Mouse (Mus musculus) forebrain, embryonic 13.5 days (tissue): Measurements from ENCODE around the gene Engase. TPM values are rescaled to one million over a fixed set of nuclear protein-coding genes. Genes with fewer than 3 reads are reported as not detected.

Experiments used
- ATAC-seq: fragments of 200-750 bp; cut with Nextera tagmentation; 2 replicates; pipeline ENCODE4 v1.8.0; 2017
- H3K27ac ChIP-seq: fragments of 300-500 bp; sonication (generic); 2 replicates; pipeline ENCODE4 v1.5.1; 2015; ENCODE audit warnings: inconsistent platforms, mild to moderate bottlenecking, moderate library complexity
- H3K27me3 ChIP-seq: fragments of 300-500 bp; sonication (generic); 2 replicates; pipeline ENCODE4 v1.6.1; 2015; ENCODE audit warnings: mild to moderate bottlenecking, inconsistent platforms
- H3K36me3 ChIP-seq: fragments of 300-500 bp; sonication (generic); 2 replicates; pipeline ENCODE4 v1.6.1; 2015; ENCODE audit warnings: mild to moderate bottlenecking, inconsistent platforms; ENCODE audit not compliant: poor library complexity, severe bottlenecking
- H3K4me1 ChIP-seq: fragments of 300-500 bp; sonication (generic); 2 replicates; pipeline ENCODE4 v1.6.1; 2015; ENCODE audit warnings: inconsistent platforms
- H3K4me2 ChIP-seq: fragments of 300-500 bp; sonication (generic); 2 replicates; pipeline ENCODE4 v1.6.1; 2015; ENCODE audit warnings: inconsistent platforms, mild to moderate bottlenecking, moderate library complexity
- H3K4me3 ChIP-seq: fragments of 300-500 bp; sonication (generic); 2 replicates; pipeline ENCODE4 v1.5.1; 2015; ENCODE audit warnings: mild to moderate bottlenecking, inconsistent platforms
- H3K9ac ChIP-seq: fragments of 300-500 bp; sonication (generic); 2 replicates; pipeline ENCODE4 v1.6.1; 2015; ENCODE audit warnings: mild to moderate bottlenecking, inconsistent platforms
- H3K9me3 ChIP-seq: fragments of 300-500 bp; sonication (generic); replicated peaks from 2 replicates; pipeline ENCODE4 v1.6.1; 2016; ENCODE audit warnings: inconsistent platforms
- WGBS: fragments of 180-500 bp; shearing (Covaris S2); methylation state at CpG from one replicate; pipeline ENCODE4 v1.1.7; 2015; 5-methylcytosine and 5-hydroxymethylcytosine counted together
- polyA plus RNA-seq: library from polyadenylated mRNA; unstranded; fragments of >200 nt; fragmentation: Nextera tagmentation; extraction: Ambion mirVana; gene quantifications from 2 replicates; pipeline ENCODE4 v1.2.1, GENCODE M21; 2015

The Engase gene
- polyA plus RNA-seq, 1 experiment from 2014 or later, result 5.6 TPM

DNA sequence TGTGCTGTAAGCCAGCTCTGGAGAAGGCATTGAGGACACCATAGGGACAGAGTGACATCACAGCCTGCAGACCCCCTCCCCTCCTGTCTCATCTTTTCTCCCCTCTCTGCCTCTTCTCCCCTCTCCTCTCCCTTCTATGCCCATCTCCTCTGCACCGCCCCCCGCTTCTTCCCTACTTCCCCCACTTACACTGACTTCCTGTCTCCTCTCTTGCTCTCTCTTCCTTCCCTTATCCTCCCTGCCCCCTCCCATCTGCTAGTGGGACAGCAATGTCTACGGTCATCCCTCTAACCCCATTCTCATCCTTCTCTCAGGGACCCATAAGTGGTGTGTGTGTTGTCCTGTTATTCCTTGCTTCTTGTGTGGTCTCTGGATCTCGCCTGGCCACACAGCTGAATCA lies 17.1 kb upstream of the Engase start:
- Histone ChIP-seq H3K9me3 (0 out of 2 replicates have a peak, but pooled peaks cover 2% of the 10 kb centered on the region), H3K27me3 (no peaks in the 10 kb centered on the region), H3K4me3 (no peak overlapping the region), H3K9ac (no peak overlapping the region), H3K27ac (no peak overlapping the region), H3K4me2 (no peak overlapping the region), H3K36me3 (no peaks in the 10 kb centered on the region), H3K4me1 (no peaks in the 10 kb centered on the region)
- WGBS, result 79% methylated on average over 4 of the region's 4 CpGs
- no peak for ATAC-seq

DNA sequence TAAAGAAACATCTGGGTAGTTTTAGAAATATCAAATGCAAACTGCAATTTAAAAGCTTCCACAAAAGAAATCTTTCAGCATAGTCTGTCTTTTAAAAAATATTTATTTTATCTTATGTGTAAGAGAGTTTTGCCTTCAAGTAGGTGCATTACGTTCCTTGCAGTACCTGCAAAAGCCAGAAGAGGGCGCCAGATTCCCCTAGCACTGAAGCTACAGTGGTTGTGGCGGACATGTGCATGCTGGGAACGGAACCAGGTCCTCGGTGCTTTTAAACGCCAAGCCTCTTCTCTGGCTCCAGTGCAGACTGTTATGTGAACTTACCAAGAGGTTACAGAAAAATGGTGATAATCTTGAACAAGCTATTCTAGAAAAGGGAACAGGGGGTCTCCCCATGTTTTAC lies 16.3 kb upstream of the Engase start:
- 0 out of 2 replicates have a peak, but pooled peaks cover 2% of the 10 kb centered on the region for H3K9me3 ChIP-seq
- no peaks in the 10 kb centered on the region for H3K36me3 ChIP-seq
- no peak overlapping the region for H3K9ac ChIP-seq
- no peak overlapping the region for H3K27ac ChIP-seq
- H3K4me2 ChIP-seq, result no peak overlapping the region
- no peak overlapping the region for H3K4me3 ChIP-seq
- H3K27me3 ChIP-seq, result no peaks in the 10 kb centered on the region
- WGBS, result 50% methylated on average over 6 of the region's 6 CpGs
- H3K4me1 ChIP-seq, result no peaks in the 10 kb centered on the region
- no peak for ATAC-seq

DNA sequence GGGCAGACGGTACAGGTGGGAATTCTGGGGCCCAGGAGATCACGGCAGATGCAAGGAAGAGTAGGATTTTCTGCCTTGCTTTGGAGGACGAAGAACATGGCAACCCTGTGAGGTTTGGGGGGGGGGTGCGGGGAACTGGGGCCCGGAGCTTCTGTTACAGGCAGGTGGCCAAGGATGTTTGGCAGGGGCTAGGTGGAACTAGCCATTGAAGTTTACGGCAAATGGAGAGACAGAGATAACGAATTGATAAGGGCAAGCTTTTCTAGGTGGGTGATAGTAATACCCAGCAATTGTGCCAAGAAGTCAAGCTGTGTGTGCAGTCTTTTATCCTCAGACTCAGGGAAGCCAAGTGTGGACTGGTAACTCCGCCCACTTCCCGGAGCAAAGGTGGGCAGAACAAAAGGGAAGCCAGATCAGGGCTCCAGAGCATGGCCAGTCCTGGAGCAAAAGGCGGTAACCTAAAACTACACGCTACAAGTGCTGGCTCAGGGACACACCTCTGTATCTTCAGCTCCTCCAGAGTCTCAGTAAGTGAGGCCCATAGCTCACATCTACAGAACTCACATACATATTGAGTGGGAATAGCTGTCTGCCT lies 9.1 kb upstream of the Engase start:
- H3K27me3 ChIP-seq, result no peaks in the 10 kb centered on the region
- H3K4me2 ChIP-seq, result no peak overlapping the region
- H3K9me3 ChIP-seq, result no peaks in the 10 kb centered on the region
- no peak overlapping the region for H3K27ac ChIP-seq
- no peak for ATAC-seq
- no peak overlapping the region for H3K9ac ChIP-seq
- no peak overlapping the region for H3K4me3 ChIP-seq
- 47% methylated on average over 11 of the region's 11 CpGs for WGBS
- peaks cover 6% of the 10 kb centered on the region for H3K4me1 ChIP-seq
- no peaks in the 10 kb centered on the region for H3K36me3 ChIP-seq

DNA sequence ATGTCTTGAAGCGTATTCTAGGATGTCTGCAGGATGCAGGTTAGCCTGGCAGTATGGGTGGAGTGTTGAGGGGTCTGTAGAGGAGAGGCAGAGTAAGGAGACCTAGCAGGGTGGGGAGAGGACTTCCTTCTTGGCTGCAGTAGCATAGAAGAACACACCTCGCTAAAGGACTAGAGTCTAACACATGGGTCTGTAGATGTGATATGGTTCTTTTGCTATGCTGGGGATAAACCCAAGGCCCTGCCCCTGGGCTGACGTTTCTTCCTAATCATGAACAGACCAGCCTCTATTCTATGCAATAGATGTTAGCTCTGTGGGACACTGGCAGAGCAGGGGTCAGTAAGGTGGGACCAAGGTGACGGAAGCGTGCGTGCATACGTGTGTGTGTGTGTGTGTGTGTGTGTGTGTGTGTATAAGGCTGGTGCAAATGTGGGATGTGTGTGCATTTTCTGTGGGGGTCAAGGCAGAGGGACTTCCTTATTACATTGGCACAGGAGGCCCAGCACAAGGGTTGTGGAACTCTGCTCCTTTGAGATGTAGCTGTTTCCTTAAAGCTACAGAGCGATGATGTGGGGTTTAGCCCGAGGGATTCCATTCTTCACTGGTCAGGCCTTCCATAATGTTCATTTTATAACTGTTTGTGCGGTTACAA lies 7.0 kb upstream of the Engase start:
- no peak overlapping the region for H3K4me2 ChIP-seq
- no peak for ATAC-seq
- H3K36me3 ChIP-seq, result no peaks in the 10 kb centered on the region
- 83% methylated on average over 10 of the region's 10 CpGs for WGBS
- H3K9ac ChIP-seq, result no peak overlapping the region
- no peaks in the 10 kb centered on the region for H3K27me3 ChIP-seq
- H3K4me3 ChIP-seq, result no peak overlapping the region
- H3K27ac ChIP-seq, result peak overlapping the region; percentile 6; the same call in 1 of the 2 replicates
- H3K4me1 ChIP-seq, result peaks cover 6% of the 10 kb centered on the region
- no peaks in the 10 kb centered on the region for H3K9me3 ChIP-seq

DNA sequence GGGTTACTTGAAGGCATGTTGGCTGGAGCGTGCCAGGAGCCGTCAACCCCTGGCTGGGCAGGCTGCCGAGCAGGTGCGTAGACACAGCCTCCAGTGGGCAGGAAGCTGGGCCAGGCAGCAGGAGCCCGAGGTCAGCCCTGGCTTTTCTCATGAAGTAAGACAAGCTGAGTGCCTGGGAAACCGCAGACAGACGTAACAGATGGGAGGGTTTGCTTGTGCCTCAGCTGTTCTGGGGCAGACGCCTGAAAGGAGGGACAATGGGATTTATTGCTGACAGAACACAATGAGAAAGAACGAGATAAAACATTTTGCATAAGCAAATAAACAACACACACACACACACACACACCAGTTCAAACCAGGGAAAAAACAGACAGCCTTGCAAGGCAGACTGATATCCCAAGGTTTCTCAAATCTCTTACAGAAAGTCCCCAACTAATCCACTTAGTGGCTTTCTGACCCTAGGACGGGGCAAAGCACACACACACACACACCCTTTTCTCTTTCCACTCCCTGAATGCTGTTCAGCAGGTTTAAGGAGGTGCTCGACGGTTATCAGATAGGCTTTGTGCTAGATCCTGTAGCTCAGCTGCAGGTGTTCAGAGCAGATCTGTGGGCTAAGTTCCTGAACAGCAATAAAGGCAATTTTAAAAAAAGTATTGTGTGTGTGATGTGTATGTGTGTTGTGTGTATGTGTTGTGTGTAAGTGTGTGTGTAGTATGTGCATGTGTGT lies 6.2 kb upstream of the Engase start:
- 34% methylated on average over 12 of the region's 12 CpGs for WGBS
- no peaks in the 10 kb centered on the region for H3K27me3 ChIP-seq
- H3K9ac ChIP-seq, result no peak overlapping the region
- peaks cover 6% of the 10 kb centered on the region for H3K4me1 ChIP-seq
- ATAC-seq, result no peak
- no peak overlapping the region for H3K4me3 ChIP-seq
- H3K9me3 ChIP-seq, result no peaks in the 10 kb centered on the region
- peak overlapping the region; percentile 6; the same call in 1 of the 2 replicates for H3K27ac ChIP-seq
- no peaks in the 10 kb centered on the region for H3K36me3 ChIP-seq
- H3K4me2 ChIP-seq, result no peak overlapping the region

DNA sequence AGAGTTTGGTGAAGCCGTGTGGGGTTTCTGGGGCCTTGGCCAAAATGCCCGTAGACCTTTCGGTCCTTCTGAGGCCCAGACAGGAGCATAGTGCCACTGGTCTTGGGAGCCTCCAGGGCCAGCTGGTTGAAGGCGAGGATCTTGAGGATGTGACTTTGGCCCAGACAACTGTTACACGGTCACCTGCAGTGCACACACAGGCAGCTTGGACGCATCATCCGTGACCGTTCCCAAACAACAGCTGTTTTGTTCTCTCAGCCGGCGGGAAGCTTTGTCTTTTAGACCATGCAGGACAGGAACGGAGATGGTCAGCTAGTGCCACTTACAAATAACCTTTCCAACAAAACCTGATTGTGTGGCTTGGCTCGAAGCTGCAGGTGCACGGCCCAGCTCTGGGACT lies 5.0 kb upstream of the Engase start:
- Histone ChIP-seq H3K4me1 (peaks cover 6% of the 10 kb centered on the region), H3K9me3 (no peaks in the 10 kb centered on the region), H3K27ac (no peak overlapping the region), H3K4me3 (no peak overlapping the region), H3K36me3 (no peaks in the 10 kb centered on the region), H3K4me2 (no peak overlapping the region), H3K27me3 (no peaks in the 10 kb centered on the region), H3K9ac (no peak overlapping the region)
- 87% methylated on average over 13 of the region's 13 CpGs for WGBS
- ATAC-seq, result no peak

GRCm38 (mm10) chr11:118473161-118473560 lies 3.5 kb upstream of the Engase start:
- no peaks in the 10 kb centered on the region for H3K36me3 ChIP-seq
- H3K4me3 ChIP-seq, result no peak overlapping the region
- no peak for ATAC-seq
- H3K27me3 ChIP-seq, result no peaks in the 10 kb centered on the region
- no peak overlapping the region for H3K9ac ChIP-seq
- 100% methylated on average over 1 of the region's 1 CpGs for WGBS
- H3K4me1 ChIP-seq, result peaks cover 13% of the 10 kb centered on the region
- no peaks in the 10 kb centered on the region for H3K9me3 ChIP-seq
- H3K4me2 ChIP-seq, result no peak overlapping the region
- H3K27ac ChIP-seq, result no peak overlapping the region

GRCm38 (mm10) chr11:118473842-118474500 lies 2.7 kb upstream of the Engase start:
- H3K9ac ChIP-seq, result no peak overlapping the region
- 84% methylated on average over 6 of the region's 6 CpGs for WGBS

GRCm38 (mm10) chr11:118475496-118476083 lies 1.0 kb upstream of the Engase start:
- no peak for ATAC-seq
- WGBS, result 92% methylated on average over 7 of the region's 7 CpGs
- H3K27ac ChIP-seq, result no peak overlapping the region

More at GRCm38 (mm10) chr11:118473842-118474500, 2.7 kb upstream of the Engase start:
- H3K4me1 ChIP-seq, result peaks cover 13% of the 10 kb centered on the region
- no peaks in the 10 kb centered on the region for H3K36me3 ChIP-seq
- H3K27me3 ChIP-seq, result no peaks in the 10 kb centered on the region
- H3K9me3 ChIP-seq, result no peaks in the 10 kb centered on the region
- no peak for ATAC-seq
- H3K4me3 ChIP-seq, result no peak overlapping the region
- H3K4me2 ChIP-seq, result no peak overlapping the region
- H3K27ac ChIP-seq, result no peak overlapping the region

GRCm38 (mm10) chr11:118479776-118480175 lies 3.1 kb downstream of the Engase start:
- Histone ChIP-seq H3K9ac (no peak overlapping the region), H3K4me2 (no peak overlapping the region), H3K9me3 (no peaks in the 10 kb centered on the region), H3K27ac (no peak overlapping the region), H3K27me3 (no peaks in the 10 kb centered on the region), H3K36me3 (peaks cover 12% of the 10 kb centered on the region; the same call in 1 of the 2 replicates), H3K4me1 (peaks cover 7% of the 10 kb centered on the region), H3K4me3 (no peak overlapping the region)
- 88% methylated on average over 12 of the region's 12 CpGs for WGBS
- ATAC-seq, result no peak

More at GRCm38 (mm10) chr11:118475496-118476083, 1.0 kb upstream of the Engase start:
- H3K4me3 ChIP-seq, result no peak overlapping the region
- no peaks in the 10 kb centered on the region for H3K27me3 ChIP-seq
- no peak overlapping the region for H3K9ac ChIP-seq
- no peaks in the 10 kb centered on the region for H3K9me3 ChIP-seq
- H3K36me3 ChIP-seq, result 0 out of 2 replicates have a peak, but pooled peaks cover 3% of the 10 kb centered on the region
- H3K4me1 ChIP-seq, result peaks cover 7% of the 10 kb centered on the region
- no peak overlapping the region for H3K4me2 ChIP-seq

DNA sequence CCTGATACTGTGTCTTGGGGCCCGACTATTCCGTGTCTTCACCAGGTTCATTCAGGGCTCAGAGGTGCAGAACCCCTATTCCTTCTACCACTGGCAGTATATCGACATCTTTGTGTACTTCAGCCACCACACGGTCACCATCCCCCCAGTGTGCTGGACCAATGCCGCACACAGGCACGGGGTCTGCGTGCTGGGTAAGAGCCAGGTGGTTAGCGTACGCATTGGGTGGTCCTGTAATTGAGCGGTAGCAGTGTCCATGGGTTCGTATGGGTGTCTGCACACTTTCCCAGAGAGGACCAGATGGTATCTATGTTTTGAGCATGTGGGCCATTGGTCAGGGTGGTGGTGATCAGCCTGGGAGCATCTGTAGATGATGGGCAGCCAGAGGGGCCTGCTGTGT lies 4.6 kb downstream of the Engase start:
- no peak overlapping the region for H3K4me3 ChIP-seq
- no peaks in the 10 kb centered on the region for H3K27me3 ChIP-seq
- H3K4me2 ChIP-seq, result no peak overlapping the region
- no peak overlapping the region for H3K9ac ChIP-seq
- H3K27ac ChIP-seq, result no peak overlapping the region
- H3K4me1 ChIP-seq, result peaks cover 7% of the 10 kb centered on the region
- ATAC-seq, result no peak
- WGBS, result 96% methylated on average over 11 of the region's 11 CpGs
- H3K36me3 ChIP-seq, result peaks cover 22% of the 10 kb centered on the region
- no peaks in the 10 kb centered on the region for H3K9me3 ChIP-seq
